Mouse (Mus musculus): ENCODE results near the gene Tmem156. TPM values are rescaled to one million over a fixed set of nuclear protein-coding genes. Genes with fewer than 3 reads are reported as not detected.

The Tmem156 gene
- polyA plus RNA-seq, 1 experiment from 2014 or later = 0.55 TPM

GRCm38 (mm10) chr5:65076087-65076486 lies 15.8 kb downstream of the Tmem156 start:
- H3K4me2 ChIP-seq = no peak overlapping the region
- H3K27ac ChIP-seq = no peak overlapping the region
- no peaks in the 10 kb centered on the region for H3K9me3 ChIP-seq (replicated peaks)
- no peak overlapping the region for H3K9ac ChIP-seq
- no peaks in the 10 kb centered on the region for H3K36me3 ChIP-seq
- no peak for ATAC-seq (ENCODE audit: low read depth)
- 48% methylated on average over 2 of the region's 2 CpGs for WGBS (ENCODE audit: insufficient replicate concordance)
- H3K27me3 ChIP-seq = no peaks in the 10 kb centered on the region
- H3K4me1 ChIP-seq (replicated peaks) = peaks cover 5% of the 10 kb centered on the region; the same call in 1 of the 2 replicates
- no peak for DNase-seq
- no peak overlapping the region for H3K4me3 ChIP-seq (replicated peaks)

DNA sequence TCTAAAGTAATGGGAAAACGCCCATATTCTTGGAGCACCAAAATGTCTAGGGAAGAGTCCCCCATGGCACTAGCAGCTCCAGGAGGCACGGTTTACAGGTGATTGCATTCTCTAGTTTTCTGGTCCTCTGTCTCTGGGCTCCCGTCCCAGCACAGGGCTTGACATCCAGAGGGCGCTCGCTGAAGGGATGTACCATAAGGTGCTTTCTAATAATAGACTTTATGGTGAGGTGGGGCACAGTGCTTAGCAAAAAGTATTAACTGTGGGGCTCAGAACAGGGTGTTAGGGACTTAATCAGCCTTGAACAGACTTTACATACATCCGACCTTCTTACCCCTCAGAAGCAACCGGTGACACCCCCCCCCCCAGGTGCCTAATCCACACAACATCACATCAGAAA lies 17.2 kb downstream of the Tmem156 start:
- DNase-seq = no peak
- no peaks in the 10 kb centered on the region for H3K27me3 ChIP-seq
- H3K4me2 ChIP-seq = no peak overlapping the region
- no peak overlapping the region for H3K4me3 ChIP-seq (replicated peaks)
- no peak overlapping the region for H3K27ac ChIP-seq
- peaks cover 5% of the 10 kb centered on the region; the same call in 1 of the 2 replicates for H3K4me1 ChIP-seq (replicated peaks)
- H3K9ac ChIP-seq = no peak overlapping the region
- 57% methylated on average over 7 of the region's 7 CpGs for WGBS (ENCODE audit: insufficient replicate concordance)
- H3K36me3 ChIP-seq = no peaks in the 10 kb centered on the region
- H3K9me3 ChIP-seq (replicated peaks) = no peaks in the 10 kb centered on the region
- ATAC-seq (ENCODE audit: low read depth) = no peak

GRCm38 (mm10) chr5:65073247-65073646 lies 18.7 kb downstream of the Tmem156 start:
- no peaks in the 10 kb centered on the region for H3K27me3 ChIP-seq
- peaks cover 5% of the 10 kb centered on the region; the same call in 1 of the 2 replicates for H3K4me1 ChIP-seq (replicated peaks)
- DNase-seq (no peak), ATAC-seq (ENCODE audit: low read depth) (no peak)
- 47% methylated on average over 4 of the region's 4 CpGs for WGBS (ENCODE audit: insufficient replicate concordance)
- no peaks in the 10 kb centered on the region for H3K9me3 ChIP-seq (replicated peaks)
- H3K27ac ChIP-seq = no peak overlapping the region
- no peaks in the 10 kb centered on the region for H3K36me3 ChIP-seq
- H3K9ac ChIP-seq = no peak overlapping the region
- H3K4me2 ChIP-seq = no peak overlapping the region
- no peak overlapping the region for H3K4me3 ChIP-seq (replicated peaks)

DNA sequence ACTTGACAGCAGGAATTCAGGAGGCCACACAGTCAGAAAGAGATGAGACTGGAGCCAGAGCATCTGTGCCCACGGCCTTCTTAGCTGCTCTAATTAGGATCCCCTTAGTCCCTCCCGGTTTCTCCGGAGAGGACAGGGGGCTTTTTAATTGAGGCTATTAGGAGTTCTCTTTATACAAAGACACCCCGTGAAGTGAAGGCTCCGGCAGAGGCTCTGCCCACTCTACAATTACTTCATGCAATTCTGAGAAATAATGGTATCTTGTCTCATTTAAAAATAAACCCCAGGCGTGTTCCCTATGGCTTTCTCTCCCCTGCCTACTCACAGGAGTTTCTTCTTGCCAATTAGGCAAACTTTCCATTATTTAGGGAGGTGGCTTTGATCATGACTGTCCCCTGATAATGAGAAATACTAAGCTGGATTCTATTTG lies 20.2 kb downstream of the Tmem156 start:
- no peaks in the 10 kb centered on the region for H3K27me3 ChIP-seq
- WGBS (ENCODE audit: insufficient replicate concordance) = 61% methylated on average over 6 of the region's 6 CpGs
- no peaks in the 10 kb centered on the region for H3K4me1 ChIP-seq (replicated peaks)
- no peak overlapping the region for H3K9ac ChIP-seq
- no peaks in the 10 kb centered on the region for H3K9me3 ChIP-seq (replicated peaks)
- no peaks in the 10 kb centered on the region for H3K36me3 ChIP-seq
- ATAC-seq (ENCODE audit: low read depth) (no peak), DNase-seq (no peak)
- H3K4me2 ChIP-seq = no peak overlapping the region
- H3K27ac ChIP-seq = no peak overlapping the region
- no peak overlapping the region for H3K4me3 ChIP-seq (replicated peaks)

DNA sequence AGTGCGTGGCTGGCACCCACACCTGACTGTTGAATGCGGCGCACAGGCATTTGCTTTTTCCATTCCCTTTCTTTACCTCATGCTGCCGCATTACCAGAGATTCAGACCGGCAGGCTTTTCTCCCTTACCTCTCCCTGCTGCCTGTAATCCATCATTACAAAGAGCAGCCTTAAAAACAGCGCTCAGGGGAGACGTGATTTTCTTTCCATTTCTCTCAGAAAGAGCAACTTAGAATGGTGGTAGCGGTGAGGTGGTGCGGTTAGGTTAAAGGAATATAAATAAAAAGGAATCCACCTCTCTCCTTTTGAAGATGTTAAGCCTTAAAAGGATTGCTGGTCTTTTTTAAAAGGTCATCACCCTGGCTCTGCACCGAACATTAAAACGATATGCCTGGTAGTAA lies 22.1 kb downstream of the Tmem156 start:
- DNase-seq (no peak), ATAC-seq (ENCODE audit: low read depth) (no peak)
- Histone ChIP-seq H3K4me1 (replicated peaks) (no peaks in the 10 kb centered on the region), H3K9ac (no peak overlapping the region), H3K36me3 (no peaks in the 10 kb centered on the region), H3K9me3 (replicated peaks) (no peaks in the 10 kb centered on the region), H3K27me3 (no peaks in the 10 kb centered on the region), H3K27ac (no peak overlapping the region), H3K4me3 (replicated peaks) (no peak overlapping the region), H3K4me2 (no peak overlapping the region)
- WGBS (ENCODE audit: insufficient replicate concordance) = 74% methylated on average over 11 of the region's 11 CpGs

DNA sequence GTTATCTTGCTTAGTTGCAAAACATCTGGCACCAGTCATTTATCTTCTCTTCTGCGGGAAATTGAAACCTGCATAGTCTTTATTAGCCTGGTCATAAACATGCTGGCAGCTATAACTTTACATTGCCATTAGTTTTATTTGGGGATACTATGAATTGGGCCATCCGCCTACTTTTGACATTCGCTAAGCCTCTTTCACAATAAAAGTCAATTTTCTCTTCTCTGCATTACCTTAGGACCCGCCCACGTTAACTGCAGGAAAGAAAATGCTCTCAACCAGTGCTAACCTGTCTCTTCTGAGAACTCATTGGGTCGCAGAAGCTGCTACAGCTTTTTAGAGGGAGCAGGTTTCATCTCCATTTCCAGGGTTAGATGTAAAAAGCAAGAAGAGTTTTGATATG lies 23.8 kb downstream of the Tmem156 start:
- no peak overlapping the region for H3K4me2 ChIP-seq
- no peaks in the 10 kb centered on the region for H3K27me3 ChIP-seq
- H3K9ac ChIP-seq = no peak overlapping the region
- no peak for DNase-seq
- no peak overlapping the region for H3K4me3 ChIP-seq (replicated peaks)
- ATAC-seq (ENCODE audit: low read depth) = no peak
- no peaks in the 10 kb centered on the region for H3K9me3 ChIP-seq (replicated peaks)
- WGBS (ENCODE audit: insufficient replicate concordance) = 72% methylated on average over 6 of the region's 6 CpGs
- no peak overlapping the region for H3K27ac ChIP-seq
- H3K36me3 ChIP-seq = no peaks in the 10 kb centered on the region
- H3K4me1 ChIP-seq (replicated peaks) = no peaks in the 10 kb centered on the region

DNA sequence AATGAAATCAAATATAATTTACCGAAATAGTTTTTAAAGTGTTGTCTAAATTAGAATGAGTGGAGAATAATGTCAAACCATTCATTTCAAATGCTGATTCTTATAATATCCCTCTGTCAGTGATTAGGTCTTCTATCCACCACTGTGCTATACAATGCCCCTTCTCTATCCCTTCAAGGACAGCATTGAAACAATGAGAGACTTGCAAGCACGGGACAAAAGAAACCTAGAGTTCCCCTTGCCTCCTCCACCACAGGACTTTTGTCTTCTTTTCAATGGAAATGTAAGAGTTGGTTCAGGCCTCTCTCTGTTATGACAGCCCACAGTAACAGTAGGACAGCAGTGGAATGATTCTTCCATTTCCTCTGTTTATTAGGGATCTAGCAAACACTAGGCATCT lies 28.7 kb downstream of the Tmem156 start:
- ATAC-seq (ENCODE audit: low read depth) (no peak), DNase-seq (no peak)
- Histone ChIP-seq H3K9ac (no peak overlapping the region), H3K36me3 (no peaks in the 10 kb centered on the region), H3K4me1 (replicated peaks) (no peaks in the 10 kb centered on the region), H3K9me3 (replicated peaks) (no peaks in the 10 kb centered on the region), H3K4me3 (replicated peaks) (no peak overlapping the region), H3K27ac (no peak overlapping the region), H3K4me2 (no peak overlapping the region), H3K27me3 (no peaks in the 10 kb centered on the region)
- 70% methylated on average over 2 of the region's 2 CpGs for WGBS (ENCODE audit: insufficient replicate concordance)

GRCm38 (mm10) chr5:65062236-65062635 lies 29.7 kb downstream of the Tmem156 start:
- Histone ChIP-seq H3K9me3 (replicated peaks) (no peaks in the 10 kb centered on the region), H3K27me3 (no peaks in the 10 kb centered on the region), H3K27ac (no peak overlapping the region), H3K4me3 (replicated peaks) (no peak overlapping the region), H3K9ac (no peak overlapping the region), H3K36me3 (no peaks in the 10 kb centered on the region), H3K4me1 (replicated peaks) (no peaks in the 10 kb centered on the region), H3K4me2 (no peak overlapping the region)
- WGBS (ENCODE audit: insufficient replicate concordance) = 70% methylated on average over 4 of the region's 4 CpGs
- ATAC-seq (ENCODE audit: low read depth) (no peak), DNase-seq (no peak)

DNA sequence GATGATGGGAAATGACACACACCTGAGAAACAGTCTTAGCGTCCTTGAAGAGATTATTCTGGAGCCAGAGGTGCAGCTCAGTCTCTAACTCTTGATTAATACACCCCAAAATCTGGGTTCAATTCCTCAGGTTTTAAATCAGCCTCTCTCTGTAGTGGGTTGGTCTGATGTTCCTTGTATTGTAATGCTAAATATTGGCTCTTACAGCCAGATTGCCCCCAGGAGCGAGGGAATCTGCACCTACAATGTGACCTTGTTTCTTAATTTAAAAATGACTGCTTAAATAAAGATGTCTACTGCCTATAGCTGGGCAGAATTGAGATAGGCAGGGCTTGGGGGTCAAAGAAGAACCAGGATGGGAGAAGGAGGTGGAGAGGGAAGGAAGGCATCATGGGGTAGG lies 32.1 kb downstream of the Tmem156 start:
- no peak overlapping the region for H3K27ac ChIP-seq
- no peaks in the 10 kb centered on the region for H3K36me3 ChIP-seq
- H3K4me1 ChIP-seq (replicated peaks) = no peaks in the 10 kb centered on the region
- H3K9me3 ChIP-seq (replicated peaks) = no peaks in the 10 kb centered on the region
- DNase-seq = no peak
- WGBS (ENCODE audit: insufficient replicate concordance) = 65% methylated on average over 2 of the region's 2 CpGs
- no peak overlapping the region for H3K9ac ChIP-seq
- no peak overlapping the region for H3K4me3 ChIP-seq (replicated peaks)
- no peak for ATAC-seq (ENCODE audit: low read depth)
- no peaks in the 10 kb centered on the region for H3K27me3 ChIP-seq
- no peak overlapping the region for H3K4me2 ChIP-seq

- no peak overlapping the region for H3K4me2 ChIP-seq
- ATAC-seq (ENCODE audit: low read depth) = no peak
- H3K9ac ChIP-seq = no peak overlapping the region
- WGBS (ENCODE audit: insufficient replicate concordance) = 87% methylated on average over 6 of the region's 6 CpGs
- H3K9me3 ChIP-seq (replicated peaks) = no peaks in the 10 kb centered on the region
- H3K4me3 ChIP-seq (replicated peaks) = no peak overlapping the region
- no peaks in the 10 kb centered on the region for H3K4me1 ChIP-seq (replicated peaks)
- no peak for DNase-seq
- H3K36me3 ChIP-seq = no peaks in the 10 kb centered on the region
- no peaks in the 10 kb centered on the region for H3K27me3 ChIP-seq
- no peak overlapping the region for H3K27ac ChIP-seq
These were observed 34.3 kb downstream of the Tmem156 start for GRCm38 (mm10) chr5:65057596-65057995.

DNA sequence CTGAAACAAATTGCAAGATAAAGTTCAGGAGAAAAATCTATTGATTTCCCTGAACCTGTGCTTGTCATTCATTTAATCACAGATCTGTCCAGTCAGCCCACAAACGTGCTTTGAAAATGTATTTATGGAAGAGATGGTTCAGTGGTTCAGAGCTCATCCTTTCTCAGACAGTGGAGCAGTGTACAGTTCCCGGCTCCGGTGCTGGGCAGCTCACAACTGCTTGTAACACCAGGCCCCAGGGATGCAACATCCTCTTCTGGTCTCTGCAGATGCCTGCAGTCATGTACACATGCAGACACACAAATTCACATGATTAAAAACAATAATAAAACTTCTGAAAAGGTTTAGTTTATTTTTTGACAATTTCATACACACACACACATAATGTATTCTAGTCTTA lies 40.4 kb downstream of the Tmem156 start:
- no peak overlapping the region for H3K4me3 ChIP-seq (replicated peaks)
- DNase-seq = no peak
- no peaks in the 10 kb centered on the region for H3K4me1 ChIP-seq (replicated peaks)
- H3K36me3 ChIP-seq = no peaks in the 10 kb centered on the region
- 57% methylated on average over 3 of the region's 3 CpGs for WGBS (ENCODE audit: insufficient replicate concordance)
- H3K9ac ChIP-seq = no peak overlapping the region
- H3K4me2 ChIP-seq = no peak overlapping the region
- no peak for ATAC-seq (ENCODE audit: low read depth)
- no peaks in the 10 kb centered on the region for H3K27me3 ChIP-seq
- H3K27ac ChIP-seq = no peak overlapping the region
- H3K9me3 ChIP-seq (replicated peaks) = no peaks in the 10 kb centered on the region

GRCm38 (mm10) chr5:65049880-65050279 lies 42.1 kb downstream of the Tmem156 start:
- Histone ChIP-seq H3K27ac (no peak overlapping the region), H3K4me1 (replicated peaks) (no peaks in the 10 kb centered on the region), H3K4me2 (no peak overlapping the region), H3K9ac (no peak overlapping the region), H3K27me3 (no peaks in the 10 kb centered on the region), H3K36me3 (no peaks in the 10 kb centered on the region), H3K9me3 (replicated peaks) (no peaks in the 10 kb centered on the region), H3K4me3 (replicated peaks) (no peak overlapping the region)
- 70% methylated on average over 5 of the region's 5 CpGs for WGBS (ENCODE audit: insufficient replicate concordance)
- no peak for ATAC-seq (ENCODE audit: low read depth)
- DNase-seq = no peak
